Mouse (Mus musculus): Measurements from ENCODE around the gene Fmn2. TPM values are rescaled to one million over a fixed set of nuclear protein-coding genes. Genes with fewer than 3 reads are reported as not detected.

The Fmn2 gene
- polyA plus RNA-seq, 2 experiments from 2014 or later: not detected

GRCm38 (mm10) chr1:174669132-174669531, 167.5 kb downstream of the Fmn2 start:
- no peak for ATAC-seq

- ATAC-seq: no peak
Observed at GRCm38 (mm10) chr1:174670846-174671245, 169.2 kb downstream of the Fmn2 start.

GRCm38 (mm10) chr1:174674586-174674985, 173.0 kb downstream of the Fmn2 start:
- no peak for ATAC-seq

GRCm38 (mm10) chr1:174675316-174675715, 173.7 kb downstream of the Fmn2 start:
- no peak for ATAC-seq

GRCm38 (mm10) chr1:174676187-174676586, 174.6 kb downstream of the Fmn2 start:
- no peak for ATAC-seq

- no peak for ATAC-seq
Observed at GRCm38 (mm10) chr1:174677211-174677610, 175.6 kb downstream of the Fmn2 start.

GRCm38 (mm10) chr1:174689301-174689700, 187.7 kb downstream of the Fmn2 start:
- no peak for ATAC-seq

- ATAC-seq: no peak
Observed at GRCm38 (mm10) chr1:174700871-174701270, 199.2 kb downstream of the Fmn2 start.

GRCm38 (mm10) chr1:174701835-174702234, 200.2 kb downstream of the Fmn2 start:
- no peak for ATAC-seq

GRCm38 (mm10) chr1:174703909-174704308, 202.3 kb downstream of the Fmn2 start:
- ATAC-seq: no peak

- ATAC-seq: no peak
Observed at GRCm38 (mm10) chr1:174719729-174720458, 218.3 kb downstream of the Fmn2 start.

GRCm38 (mm10) chr1:174728771-174729170, 227.1 kb downstream of the Fmn2 start:
- no peak for ATAC-seq

GRCm38 (mm10) chr1:174732715-174733114, 231.1 kb downstream of the Fmn2 start:
- no peak for ATAC-seq

- ATAC-seq: no peak
Observed at GRCm38 (mm10) chr1:174738958-174739357, 237.3 kb downstream of the Fmn2 start.

- no peak for ATAC-seq
Observed at GRCm38 (mm10) chr1:174742667-174743066, 241.0 kb downstream of the Fmn2 start.

- no peak for ATAC-seq
Observed at GRCm38 (mm10) chr1:174748520-174748919, 246.9 kb downstream of the Fmn2 start.

- no peak for ATAC-seq
Observed at GRCm38 (mm10) chr1:174750893-174751461, 249.4 kb downstream of the Fmn2 start.

GRCm38 (mm10) chr1:174759354-174759753, 257.7 kb downstream of the Fmn2 start:
- no peak for ATAC-seq

GRCm38 (mm10) chr1:174765757-174766156, 264.1 kb downstream of the Fmn2 start:
- ATAC-seq: no peak

GRCm38 (mm10) chr1:174766852-174767251, 265.2 kb downstream of the Fmn2 start:
- no peak for ATAC-seq

GRCm38 (mm10) chr1:174771871-174772281, 270.3 kb downstream of the Fmn2 start:
- no peak for ATAC-seq

- no peak for ATAC-seq
Observed at GRCm38 (mm10) chr1:174781037-174781436, 279.4 kb downstream of the Fmn2 start.

GRCm38 (mm10) chr1:174788617-174789016, 287.0 kb downstream of the Fmn2 start:
- ATAC-seq: no peak

GRCm38 (mm10) chr1:174811846-174812245, 310.2 kb downstream of the Fmn2 start:
- no peak for ATAC-seq

Data from activated CD4-positive, CD25-positive, alpha-beta regulatory T cell, adult 4 months (primary cell).